Mouse (Mus musculus) lung, postnatal 14 days (tissue): ENCODE measurements around the gene Ehd1.
"Not testable (repeated sequence)": the region's sequence is repeated elsewhere in the genome, so short reads cannot be mapped to it uniquely, and the experiment has no call there.

ENCODE experiments used
- DNase-seq: peaks from one replicate; pipeline ENCODE4 v3.0.0; 2021

Ehd1 gene

DNA sequence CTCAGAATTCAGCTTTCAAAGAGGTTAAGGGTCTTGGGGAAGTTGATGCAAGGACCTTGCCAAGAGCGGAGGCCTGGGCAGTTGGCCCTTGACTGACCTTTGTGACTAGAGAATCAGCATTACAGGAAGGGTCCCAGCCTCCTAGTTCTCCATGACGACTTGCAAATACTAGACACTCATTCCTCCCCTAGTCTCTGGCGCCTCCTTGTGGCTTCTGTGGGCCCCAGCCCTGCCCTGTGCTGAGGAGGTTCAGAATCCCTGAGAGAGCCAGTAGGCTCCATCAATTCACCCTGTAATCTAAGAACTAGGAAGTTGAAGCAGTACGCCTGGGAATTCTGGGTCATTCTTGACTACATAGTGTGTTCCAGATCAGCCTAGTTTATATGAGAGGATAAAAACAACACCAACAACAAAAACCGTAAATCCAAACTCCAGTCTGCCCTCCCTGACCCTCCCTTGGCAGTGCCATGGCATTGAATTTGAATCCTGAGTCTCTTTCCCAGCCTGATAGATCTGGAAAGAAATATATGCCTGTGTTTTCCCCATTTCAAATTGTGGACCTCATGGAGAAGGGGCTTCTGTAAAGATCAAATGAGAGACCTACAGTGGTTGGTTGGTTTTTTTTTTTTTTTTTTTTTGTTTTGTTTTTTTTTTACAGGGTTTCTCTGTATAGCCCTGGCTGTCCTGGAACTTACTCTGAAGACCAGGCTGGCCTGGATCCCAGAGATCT is 28.4 kb downstream of the Ehd1 start:
- peak; percentile 96 for DNase-seq

- no peak for DNase-seq
Measured at GRCm38 (mm10) chr19:6305517-6306115, 29.1 kb downstream of the Ehd1 start.

GRCm38 (mm10) chr19:6306137-6306551 is 29.6 kb downstream of the Ehd1 start, which contains the start of gene Cdc42bpg:
TSS of gene Cdc42bpg (plus strand) at chr19:6306456.
- peak; percentile 92 for DNase-seq

- DNase-seq = peak; percentile 89
Measured at GRCm38 (mm10) chr19:6306586-6306985, 30.1 kb downstream of the Ehd1 start.

- DNase-seq = peak; percentile 57
Measured at GRCm38 (mm10) chr19:6307733-6308531, 31.4 kb downstream of the Ehd1 start.

DNA sequence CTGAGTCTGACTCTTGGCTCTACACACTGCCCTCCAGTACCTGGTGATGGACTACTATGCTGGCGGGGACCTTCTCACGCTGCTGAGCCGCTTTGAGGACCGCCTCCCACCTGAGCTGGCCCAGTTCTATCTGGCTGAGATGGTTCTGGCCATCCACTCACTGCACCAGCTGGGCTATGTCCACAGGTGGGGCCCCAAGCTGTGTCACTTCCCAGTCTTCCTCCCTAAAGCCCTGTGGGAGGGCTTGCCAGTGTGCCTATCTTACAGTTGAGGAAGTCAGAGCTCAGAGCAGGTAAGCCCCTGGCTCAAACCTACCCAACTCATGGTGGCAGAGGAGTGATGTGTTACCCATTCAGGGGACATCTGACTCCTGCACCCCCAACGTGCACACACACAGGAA is 33.7 kb downstream of the Ehd1 start:
- DNase-seq = no peak

DNA sequence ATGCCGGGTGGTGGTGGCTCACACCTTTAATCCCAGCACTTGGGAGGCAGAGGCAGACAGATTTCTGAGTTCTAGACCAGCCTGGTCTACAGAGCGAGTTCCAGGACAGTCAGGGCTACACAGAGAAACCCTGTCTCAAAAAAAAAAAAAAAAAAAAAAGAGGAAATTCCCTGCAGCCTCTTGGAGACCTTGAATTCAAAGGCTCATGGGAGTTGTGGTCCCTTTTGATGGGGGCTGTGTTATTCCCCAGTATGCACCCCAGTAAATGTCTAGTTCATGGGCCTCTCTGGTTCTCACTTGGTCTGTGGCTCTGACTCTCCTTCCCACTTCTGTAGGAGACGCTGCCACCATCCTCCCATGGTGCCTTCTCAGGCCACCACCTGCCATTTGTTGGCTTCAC is 35.3 kb downstream of the Ehd1 start:
- not testable (repeated sequence) for DNase-seq

- DNase-seq = no peak
Measured at GRCm38 (mm10) chr19:6313796-6314195, 37.3 kb downstream of the Ehd1 start.

GRCm38 (mm10) chr19:6314513-6314912 is 38.0 kb downstream of the Ehd1 start:
- peak; percentile 64 for DNase-seq

- DNase-seq = no peak
Measured at GRCm38 (mm10) chr19:6315573-6315972, 39.0 kb downstream of the Ehd1 start.

DNA sequence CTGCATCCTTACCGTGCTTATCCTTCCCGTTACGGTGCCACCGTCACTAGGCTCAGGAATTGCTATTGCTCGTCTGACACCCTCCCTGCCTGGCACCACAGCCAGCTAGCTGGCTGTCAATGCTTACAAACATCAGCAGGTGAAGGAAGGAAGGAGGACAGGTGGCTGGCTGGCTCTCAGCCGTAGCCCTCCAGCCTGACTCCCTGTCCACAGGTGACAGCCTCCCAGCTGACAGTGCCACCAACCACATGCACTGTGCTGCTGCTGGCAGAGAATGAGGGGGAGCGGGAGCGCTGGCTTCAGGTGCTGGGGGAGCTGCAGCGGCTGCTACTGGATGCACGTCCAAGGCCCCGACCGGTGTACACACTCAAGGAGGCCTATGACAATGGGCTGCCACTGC is 41.6 kb downstream of the Ehd1 start:
- DNase-seq = no peak

GRCm38 (mm10) chr19:6321358-6321757 is 44.8 kb downstream of the Ehd1 start:
- no peak for DNase-seq

GRCm38 (mm10) chr19:6321786-6322621 is 45.5 kb downstream of the Ehd1 start:
- DNase-seq = peak; percentile 64

- no peak for DNase-seq
Measured at GRCm38 (mm10) chr19:6324751-6325150, 48.2 kb downstream of the Ehd1 start.

DNA sequence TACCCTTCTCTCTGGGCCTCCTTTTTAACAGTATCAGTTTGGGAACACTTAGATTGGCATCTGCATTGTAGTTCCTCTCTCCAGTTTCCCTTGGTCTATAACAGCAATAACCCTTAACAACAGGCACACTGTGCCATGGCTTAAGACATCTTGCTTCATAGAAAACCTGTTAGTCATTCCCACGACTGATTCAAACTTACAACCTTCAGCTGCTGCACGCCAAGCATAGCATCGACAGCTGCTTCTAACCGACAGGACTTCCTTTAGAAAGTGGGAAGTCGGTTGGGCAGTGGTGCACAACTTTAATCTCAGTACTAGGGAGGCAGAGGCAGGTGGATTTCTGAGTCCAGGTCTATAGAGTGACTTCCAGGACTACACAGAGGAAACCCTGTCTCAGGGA is 54.7 kb downstream of the Ehd1 start:
- no peak for DNase-seq

- peak; percentile 73 for DNase-seq
Measured at GRCm38 (mm10) chr19:6331719-6332516, 55.4 kb downstream of the Ehd1 start.

GRCm38 (mm10) chr19:6333761-6334595 is 57.5 kb downstream of the Ehd1 start:
- no peak for DNase-seq

- DNase-seq = peak; percentile 91
Measured at GRCm38 (mm10) chr19:6334673-6335457, 58.3 kb downstream of the Ehd1 start, which contains the start of gene Men1. TSS of gene Men1 (plus strand) at chr19:6334979.

- no peak for DNase-seq
Measured at GRCm38 (mm10) chr19:6335458-6335827, 58.9 kb downstream of the Ehd1 start.

DNA sequence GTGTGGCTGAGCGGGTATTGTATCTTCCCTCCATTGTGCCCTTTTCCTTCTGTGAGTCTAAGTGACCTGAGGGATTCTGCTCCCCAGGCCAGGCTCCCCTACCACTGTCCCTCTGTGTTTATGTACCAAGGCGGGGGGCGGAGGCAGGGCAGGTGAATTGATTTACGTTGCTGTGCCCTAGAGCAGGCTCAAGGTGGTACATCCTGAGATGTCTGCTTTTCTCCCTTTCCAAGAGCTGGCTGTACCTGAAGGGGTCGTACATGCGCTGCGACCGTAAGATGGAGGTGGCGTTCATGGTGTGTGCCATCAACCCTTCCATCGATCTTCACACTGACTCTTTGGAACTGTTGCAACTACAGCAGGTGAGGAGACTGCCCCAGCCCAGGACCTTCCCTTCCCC is 60.4 kb downstream of the Ehd1 start:
- no peak for DNase-seq
